Mouse (Mus musculus) stomach, postnatal 0 days (tissue): Measurements from ENCODE around the gene Tnfaip8l2. TPM values are rescaled to one million over a fixed set of nuclear protein-coding genes. Genes with fewer than 3 reads are reported as not detected.

Source experiments
- ATAC-seq: fragments of 200-750 bp; cut with Nextera tagmentation; 2 replicates; pipeline ENCODE4 v1.8.0; 2017; ENCODE audit not compliant: low FRiP score, low TSS enrichment
- DNase-seq: peaks from one replicate; pipeline ENCODE4 v3.0.0-alpha.2; 2016; ENCODE audit warnings: low spot score
- H3K27ac ChIP-seq: fragments of 300-500 bp; sonication (generic); replicated peaks from 2 replicates; pipeline ENCODE4 v1.5.1; 2014; ENCODE audit warnings: mild to moderate bottlenecking, control low read depth
- H3K27me3 ChIP-seq: fragments of 300-500 bp; sonication (generic); 2 replicates; pipeline ENCODE4 v1.6.1; 2014; ENCODE audit warnings: low read length; ENCODE audit not compliant: control insufficient read depth, insufficient read depth
- H3K36me3 ChIP-seq: fragments of 300-500 bp; sonication (generic); 2 replicates; pipeline ENCODE4 v1.6.1; 2014; ENCODE audit warnings: low read length, mixed read lengths; ENCODE audit not compliant: control insufficient read depth, insufficient read depth
- H3K4me1 ChIP-seq: fragments of 300-500 bp; sonication (generic); replicated peaks from 2 replicates; pipeline ENCODE4 v1.6.1; 2014; ENCODE audit warnings: antibody characterized with exemption; ENCODE audit not compliant: control insufficient read depth, insufficient read depth
- H3K4me2 ChIP-seq: fragments of 300-500 bp; sonication (generic); replicated peaks from 2 replicates; pipeline ENCODE4 v1.6.1; 2014; ENCODE audit warnings: low read depth, mild to moderate bottlenecking, control low read depth, moderate library complexity
- H3K4me3 ChIP-seq: fragments of 300-500 bp; sonication (generic); 2 replicates; pipeline ENCODE4 v1.5.1; 2014; ENCODE audit warnings: low read depth, low read length, control low read depth
- H3K9ac ChIP-seq: fragments of 300-500 bp; sonication (generic); 2 replicates; pipeline ENCODE4 v1.6.1; 2014; ENCODE audit warnings: mild to moderate bottlenecking, low read length, control low read depth, mixed read lengths
- H3K9me3 ChIP-seq: fragments of 300-500 bp; sonication (generic); 2 replicates; pipeline ENCODE4 v1.6.1; 2016; ENCODE audit warnings: low read length; ENCODE audit not compliant: control insufficient read depth
- CTCF ChIP-seq: IDR thresholded peaks from 2 replicates; pipeline ENCODE4 v1.5.1; 2016; ENCODE audit warnings: antibody characterized with exemption, low read depth, mild to moderate bottlenecking, moderate library complexity
- EP300 ChIP-seq: optimal IDR thresholded peaks from 2 replicates; pipeline ENCODE3; 2016; ENCODE audit warnings: antibody characterized with exemption
- WGBS: fragments of 180-500 bp; shearing (Covaris S2); extraction: QIAGEN DNeasy Blood & Tissue Kit; methylation state at CpG from one replicate; pipeline ENCODE4 v1.1.7; 2014; 5-methylcytosine and 5-hydroxymethylcytosine counted together
- microRNA-seq: library from miRNA; unstranded; fragments of <30 nt; microRNA quantifications from one replicate; pipeline ENCODE4, GENCODE M21; 2016
- polyA plus RNA-seq: library from polyadenylated mRNA; unstranded; fragments of >200 nt; fragmentation: Nextera tagmentation; extraction: Ambion mirVana; gene quantifications from 2 replicates; pipeline ENCODE4 v1.2.1, GENCODE M21; 2015

The Tnfaip8l2 gene
- polyA plus RNA-seq, 1 experiment from 2014 or later, result 5.3 TPM

GRCm38 (mm10) chr3:95106338-95107117 is 35.6 kb downstream of the Tnfaip8l2 start, which contains the start of gene Pip5k1a:
TSS of gene Pip5k1a (minus strand) at chr3:95106930.
- ATAC-seq (peak; percentile 92), DNase-seq (peak; percentile 95)
- peak within 1 kb of the TSS; percentile 94 for H3K4me3 ChIP-seq
- WGBS, result under 1% methylated on average over 51 of the region's 51 CpGs
- H3K27me3 ChIP-seq, result no peaks in the 10 kb centered on the region
- 0 out of 2 replicates have a peak, but pooled peaks cover 4% of the 10 kb centered on the region for H3K4me1 ChIP-seq
- no peaks in the 10 kb centered on the region for H3K9me3 ChIP-seq
- peak within 1 kb of the TSS; percentile 91 for H3K27ac ChIP-seq
- no peak for TF ChIP-seq CTCF
- no peak for TF ChIP-seq EP300
- no peaks in the 10 kb centered on the region for H3K36me3 ChIP-seq
- H3K4me2 ChIP-seq, result peak within 1 kb of the TSS; percentile 73
- H3K9ac ChIP-seq, result peak within 1 kb of the TSS; percentile 93

- Histone ChIP-seq H3K4me1 (0 out of 2 replicates have a peak, but pooled peaks cover 4% of the 10 kb centered on the region), H3K4me3 (peak overlapping the region; percentile 94), H3K9ac (peak overlapping the region; percentile 93), H3K4me2 (peak overlapping the region; percentile 73), H3K27ac (peak overlapping the region; percentile 91), H3K9me3 (no peaks in the 10 kb centered on the region), H3K27me3 (no peaks in the 10 kb centered on the region), H3K36me3 (no peaks in the 10 kb centered on the region)
- TF ChIP-seq CTCF (no peak), EP300 (no peak)
- ATAC-seq (no peak), DNase-seq (peak; percentile 65)
- 0% methylated on average over 16 of the region's 16 CpGs for whole genome bisulfite sequencing
Measured at GRCm38 (mm10) chr3:95105586-95106337, 36.4 kb downstream of the Tnfaip8l2 start.

- H3K4me1 ChIP-seq, result 0 out of 2 replicates have a peak, but pooled peaks cover 4% of the 10 kb centered on the region
- peak overlapping the region; percentile 94 for H3K4me3 ChIP-seq
- H3K27ac ChIP-seq, result peak overlapping the region; percentile 91
- peak overlapping the region; percentile 73 for H3K4me2 ChIP-seq
- no peaks in the 10 kb centered on the region for H3K36me3 ChIP-seq
- 24% methylated on average over 4 of the region's 4 CpGs for WGBS
- H3K27me3 ChIP-seq, result no peaks in the 10 kb centered on the region
- H3K9me3 ChIP-seq, result no peaks in the 10 kb centered on the region
- DNase-seq (no peak), ATAC-seq (no peak)
- TF ChIP-seq CTCF (no peak), EP300 (no peak)
- peak overlapping the region; percentile 43; the same call in 1 of the 2 replicates for H3K9ac ChIP-seq
Measured at GRCm38 (mm10) chr3:95105121-95105520, 37.0 kb downstream of the Tnfaip8l2 start.

GRCm38 (mm10) chr3:95100854-95101253 is 41.3 kb downstream of the Tnfaip8l2 start:
- Histone ChIP-seq H3K9ac (no peak overlapping the region), H3K27me3 (no peaks in the 10 kb centered on the region), H3K27ac (no peak overlapping the region), H3K9me3 (no peaks in the 10 kb centered on the region), H3K4me1 (0 out of 2 replicates have a peak, but pooled peaks cover 4% of the 10 kb centered on the region), H3K4me3 (no peak overlapping the region), H3K4me2 (no peak overlapping the region), H3K36me3 (peaks cover 4% of the 10 kb centered on the region)
- TF ChIP-seq CTCF, result no peak
- no peak for TF ChIP-seq EP300
- ATAC-seq, result no peak
- 32% methylated on average over 2 of the region's 2 CpGs for WGBS
- DNase-seq, result no peak

Small RNA genes lying within 50 kb of the gene (microRNA-seq; reads per million reads assigned to microRNA genes)
- gene Mir8099-1, result not detected

Other genes starting within 250 kb of the Tnfaip8l2 start
- 65.9 and 71.9 TPM in 2 replicates for gene Selenbp1, start 209.3 kb downstream of the Tnfaip8l2 start, polyA plus RNA-seq
- gene Rfx5, start 188.3 kb downstream of the Tnfaip8l2 start, polyA plus RNA-seq, result 3.0 and 3.2 TPM in 2 replicates
- 10.0 and 11.2 TPM in 2 replicates for gene Pi4kb, start 167.6 kb downstream of the Tnfaip8l2 start, polyA plus RNA-seq
- gene Zfp687, start 126.9 kb downstream of the Tnfaip8l2 start, polyA plus RNA-seq, result 8.2 and 10.0 TPM in 2 replicates
- gene Psmd4, start 99.7 kb downstream of the Tnfaip8l2 start, polyA plus RNA-seq, result 171 and 175 TPM in 2 replicates
- 15.7 and 17.8 TPM in 2 replicates for gene Pip5k1a, start 35.4 kb downstream of the Tnfaip8l2 start, polyA plus RNA-seq
- gene Vps72, start 31.3 kb downstream of the Tnfaip8l2 start, polyA plus RNA-seq, result 60.8 and 65.9 TPM in 2 replicates
- gene Tmod4, start 17.9 kb downstream of the Tnfaip8l2 start, polyA plus RNA-seq, result 0.70 and 1.0 TPM in 2 replicates
- 39.5 and 42.9 TPM in 2 replicates for gene Scnm1, start 8.3 kb downstream of the Tnfaip8l2 start, polyA plus RNA-seq
- 9.6 and 10.1 TPM in 2 replicates for gene Lysmd1, start 8.3 kb downstream of the Tnfaip8l2 start, polyA plus RNA-seq
- 1.7 and 2.2 TPM in 2 replicates for gene Sema6c, start 18.1 kb upstream of the Tnfaip8l2 start, polyA plus RNA-seq
- gene Gabpb2, start 75.6 kb upstream of the Tnfaip8l2 start, polyA plus RNA-seq, result 3.3 and 3.4 TPM in 2 replicates
- 88.1 and 99.4 TPM in 2 replicates for gene Cdc42se1, start 86.4 kb upstream of the Tnfaip8l2 start, polyA plus RNA-seq
- gene Mllt11, start 89.8 kb upstream of the Tnfaip8l2 start, polyA plus RNA-seq, result 11.0 and 11.8 TPM in 2 replicates
- gene Gm128, start 99.2 kb upstream of the Tnfaip8l2 start, polyA plus RNA-seq, result 0.21 and 0.38 TPM in 2 replicates
- 16.6 and 16.8 TPM in 2 replicates for gene Bnipl, start 108.8 kb upstream of the Tnfaip8l2 start, polyA plus RNA-seq
- 55.9 and 64.1 TPM in 2 replicates for gene Mindy1, start 139.0 kb upstream of the Tnfaip8l2 start, polyA plus RNA-seq
- gene Prune1, start 139.7 kb upstream of the Tnfaip8l2 start, polyA plus RNA-seq, result 10.1 and 11.7 TPM in 2 replicates
- gene Anxa9, start 164.8 kb upstream of the Tnfaip8l2 start, polyA plus RNA-seq, result 57.2 and 63.1 TPM in 2 replicates
- gene Cers2, start 172.4 kb upstream of the Tnfaip8l2 start, polyA plus RNA-seq, result 75.0 and 80.3 TPM in 2 replicates
- gene Setdb1, start 214.8 kb upstream of the Tnfaip8l2 start, polyA plus RNA-seq, result 8.6 and 9.2 TPM in 2 replicates